Mouse (Mus musculus): ENCODE results near the gene Zbtb8b. TPM values are rescaled to one million over a fixed set of nuclear protein-coding genes. Genes with fewer than 3 reads are reported as not detected.
A peak's percentile ranks its signal among the peaks of the same experiment; 100 is the strongest.
"Not testable (repeated sequence)": the region's sequence is repeated elsewhere in the genome, so short reads cannot be mapped to it uniquely, and the experiment has no call there.

The Zbtb8b gene
- 1 to 10 TPM; 5.0 to 5.2 TPM for total RNA-seq (2021)
- long read RNA-seq, experiment 1, partial matches to known transcripts = 0 of 4 reads
- long read RNA-seq, experiment 1, other reads (novel, unspliced or antisense) = 1 of 4 reads
- long read RNA-seq, experiment 2, partial matches to known transcripts = 0 of 2 reads
- long read RNA-seq, experiment 2, other reads (novel, unspliced or antisense) = 0 of 2 reads

- no peak for TF ChIP-seq CTCF (IDR thresholded peaks at IDR 0.05)
- intact Hi-C loops (cut with DNase I) = no loop called here
- peak; percentile 81 to 85 for DNase-seq (ENCODE audit: extremely low spot score in 1 of 2, low spot score in 2 of 2)
- Histone ChIP-seq H3K4me3 (peak within 1 kb of the TSS; percentile 68), H3K27ac (no peak within 1 kb of the TSS)
These were observed at the start of gene Zbtb8b for GRCm38 (mm10) chr4:129440340-129441063. TSS of gene Zbtb8b (minus strand) at chr4:129440853.

DNA sequence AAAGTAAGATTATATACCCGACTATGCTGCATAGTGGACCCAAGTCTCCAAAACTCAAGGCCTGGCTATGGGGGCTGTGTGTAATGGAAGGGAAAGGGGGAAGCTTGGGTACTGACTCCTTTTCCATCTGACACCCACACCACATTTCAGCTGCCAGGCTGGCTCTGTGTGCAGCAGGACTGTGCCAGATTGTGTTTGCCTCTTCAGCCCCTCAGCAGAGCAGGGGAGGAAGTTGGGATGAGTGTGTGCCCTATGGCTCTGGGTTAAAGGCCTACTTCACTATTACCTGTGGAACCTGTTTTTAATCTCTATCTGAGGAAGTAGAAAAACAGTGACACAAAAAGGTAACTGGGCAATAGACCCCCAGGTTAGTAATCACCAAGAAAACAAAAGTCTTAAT, 40.4 kb upstream of the Zbtb8b start:
- H3K4me3 ChIP-seq = no peak overlapping the region
- H3K27ac ChIP-seq = no peak overlapping the region
- DNase-seq (ENCODE audit: extremely low spot score in 1 of 2, low spot score in 2 of 2) = no peak
- intact Hi-C loops (cut with DNase I) = no loop called here
- TF ChIP-seq CTCF (IDR thresholded peaks at IDR 0.05) = no peak

- Histone ChIP-seq H3K27ac (no peak overlapping the region), H3K4me3 (no peak overlapping the region)
- no peak for DNase-seq (ENCODE audit: extremely low spot score in 1 of 2, low spot score in 2 of 2)
- no peak for TF ChIP-seq CTCF (IDR thresholded peaks at IDR 0.05)
- intact Hi-C loops (cut with DNase I) = no loop called here
These were observed 39.2 kb upstream of the Zbtb8b start for GRCm38 (mm10) chr4:129479863-129480262.

DNA sequence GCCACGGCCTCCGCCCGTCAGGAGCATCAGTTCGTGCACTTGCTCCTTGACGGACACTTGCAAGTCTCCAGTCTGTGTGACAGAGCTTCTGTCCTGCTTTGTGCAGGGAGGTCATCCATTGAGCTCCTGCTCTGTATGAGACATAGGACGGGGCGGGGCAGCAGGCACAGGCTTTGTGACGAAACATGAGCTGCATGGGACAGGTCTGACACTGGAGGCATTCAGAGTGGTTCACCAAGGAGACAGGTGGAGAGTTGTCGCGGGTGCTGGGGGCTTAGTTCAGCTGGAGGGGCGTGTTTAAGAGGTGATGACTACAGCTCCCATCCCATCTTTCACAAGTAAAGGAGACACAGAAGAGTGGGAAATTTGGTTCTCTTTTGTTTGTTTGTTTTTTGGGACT, 35.4 kb upstream of the Zbtb8b start:
- intact Hi-C loops (cut with DNase I) = no loop called here
- no peak for TF ChIP-seq CTCF (IDR thresholded peaks at IDR 0.05)
- Histone ChIP-seq H3K27ac (no peak overlapping the region), H3K4me3 (no peak overlapping the region)
- DNase-seq (ENCODE audit: extremely low spot score in 1 of 2, low spot score in 2 of 2) = no peak

GRCm38 (mm10) chr4:129464286-129464815, 23.7 kb upstream of the Zbtb8b start:
- intact Hi-C loops (cut with DNase I) = loop anchor here (5.0 kb wide), 1 partner anchor 272 kb away; no protein-coding TSS in a partner anchor
- H3K27ac ChIP-seq = no peak overlapping the region
- DNase-seq (ENCODE audit: extremely low spot score in 1 of 2, low spot score in 2 of 2) = no peak
- no peak for TF ChIP-seq CTCF (IDR thresholded peaks at IDR 0.05)
- H3K4me3 ChIP-seq = no peak overlapping the region

DNA sequence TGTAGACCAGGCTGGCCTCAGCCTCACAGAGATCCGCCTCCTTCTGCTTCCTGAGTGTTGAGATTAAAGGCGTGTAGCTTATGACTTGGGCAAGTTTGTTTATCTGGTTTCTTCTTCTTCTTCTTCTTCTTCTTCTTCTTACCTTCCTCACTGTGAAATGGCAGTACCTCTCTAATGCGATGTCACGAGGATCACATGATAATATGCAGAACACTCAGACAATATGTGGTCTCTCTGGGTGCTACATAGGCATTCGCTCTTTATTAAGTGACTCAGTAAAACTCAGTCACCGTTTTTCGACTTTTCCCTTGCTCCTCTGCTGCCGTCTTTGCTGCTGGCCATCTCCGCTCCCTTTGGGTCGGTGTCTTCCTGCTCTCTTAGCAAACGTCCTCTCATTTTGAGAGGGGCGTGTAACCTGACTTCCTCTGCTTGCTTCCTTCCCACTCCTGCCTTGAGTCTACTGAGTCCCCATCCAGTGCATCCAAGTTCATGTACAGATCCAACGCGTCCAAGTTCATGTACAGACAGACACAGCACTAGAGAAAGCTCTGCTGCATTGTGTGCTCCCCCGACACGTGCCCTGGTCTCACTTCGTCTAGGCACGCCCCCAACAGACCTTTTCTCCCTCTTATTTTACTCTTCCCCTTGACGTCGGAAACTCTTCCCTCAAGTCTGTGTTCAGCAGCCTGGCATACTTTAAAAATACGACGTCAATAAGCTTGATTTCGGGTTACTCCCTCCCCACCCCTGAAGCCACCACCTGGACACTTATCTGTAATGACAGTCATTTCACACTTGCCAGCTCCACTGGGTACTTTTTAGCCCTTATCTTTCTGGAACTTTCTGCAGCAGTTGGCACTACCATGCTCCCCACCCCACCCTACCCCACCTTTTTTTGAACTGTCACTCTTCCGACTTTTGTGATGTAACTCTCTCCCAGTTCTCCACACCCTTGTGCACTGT, 22.7 kb upstream of the Zbtb8b start:
- intact Hi-C loops (cut with DNase I) = loop anchor here (5.0 kb wide), 1 partner anchor 271 kb away; no protein-coding TSS in a partner anchor
- TF ChIP-seq CTCF (IDR thresholded peaks at IDR 0.05) = no peak
- Histone ChIP-seq H3K27ac (no peak overlapping the region), H3K4me3 (no peak overlapping the region)
- DNase-seq (ENCODE audit: extremely low spot score in 1 of 2, low spot score in 2 of 2) = no peak

DNA sequence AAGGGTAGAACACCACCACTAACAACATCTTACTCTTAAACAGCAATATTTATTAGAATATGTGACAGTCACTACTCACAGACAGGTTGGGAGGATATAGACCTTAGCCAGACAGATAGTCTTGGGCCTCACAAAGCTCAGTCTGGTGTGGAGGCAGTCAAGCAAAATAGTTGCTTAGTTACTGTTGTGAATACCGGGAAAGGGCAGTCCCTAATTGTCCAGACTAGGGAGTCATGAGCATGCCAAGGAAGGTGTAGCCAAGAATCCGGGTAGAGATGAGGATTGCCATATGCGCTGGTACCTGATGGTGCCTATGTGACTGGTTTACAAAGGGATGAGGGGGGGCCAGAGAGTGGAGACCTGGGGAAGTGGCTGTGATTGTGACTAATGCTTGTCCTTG, 21.5 kb upstream of the Zbtb8b start:
- H3K27ac ChIP-seq = peak overlapping the region; percentile 86
- H3K4me3 ChIP-seq = peak overlapping the region; percentile 75
- TF ChIP-seq CTCF (IDR thresholded peaks at IDR 0.05) = no peak
- DNase-seq (ENCODE audit: extremely low spot score in 1 of 2, low spot score in 2 of 2) = no peak
- intact Hi-C loops (cut with DNase I) = loop anchor here (5.0 kb wide), 1 partner anchor 270 kb away; no protein-coding TSS in a partner anchor

DNA sequence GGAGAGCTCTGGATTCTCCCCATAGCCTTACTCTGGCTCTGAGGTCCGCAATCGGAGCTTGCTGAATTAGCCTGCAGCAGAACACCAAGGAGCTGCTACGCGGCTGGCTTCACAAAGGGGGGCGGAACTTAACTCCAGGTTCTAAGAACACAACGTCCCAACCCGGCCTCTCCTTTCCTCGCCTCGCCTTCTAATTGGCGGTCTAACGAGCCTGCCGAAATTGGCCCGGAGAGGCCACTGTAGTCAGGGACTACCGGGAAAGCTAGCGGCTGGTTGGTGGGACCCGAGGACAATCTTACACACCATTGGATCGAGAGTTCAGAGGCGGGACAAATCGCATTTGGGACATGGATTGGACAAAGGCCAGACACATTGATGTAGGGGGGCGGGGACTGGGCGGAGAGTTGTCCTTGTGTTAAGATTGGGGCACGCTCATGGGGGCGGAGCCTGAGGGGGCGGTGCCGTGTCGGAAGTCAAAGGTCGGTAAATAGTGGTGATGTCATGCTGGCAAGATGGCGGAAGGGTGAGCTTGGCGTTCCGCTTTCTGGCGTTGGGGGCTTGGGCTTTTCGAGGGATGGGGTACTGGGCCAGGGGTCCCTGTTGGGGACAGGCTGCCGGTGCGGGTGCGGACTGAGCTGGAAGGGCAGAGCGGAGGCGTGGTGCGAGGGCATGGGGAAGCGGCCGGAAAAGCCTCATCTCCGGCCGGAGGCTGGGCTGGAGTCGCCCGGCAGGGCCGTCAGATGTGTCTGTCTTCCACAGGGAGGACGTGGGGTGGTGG, 20.7 kb upstream of the Zbtb8b start, which contains the start of gene Bsdc1:
Bsdc1 (plus strand) TSS at position 399 of the 778 bp plus-strand sequence.
- no peak for TF ChIP-seq CTCF (IDR thresholded peaks at IDR 0.05)
- H3K27ac ChIP-seq = peak within 1 kb of the TSS; percentile 86
- intact Hi-C loops (cut with DNase I) = loop anchor here (1.0 to 5.0 kb wide), 2 partner anchors 126 to 269 kb away; partner anchors contain the start of genes Rbbp4 and Zbtb8os
- DNase-seq (ENCODE audit: extremely low spot score in 1 of 2, low spot score in 2 of 2) = peak; percentile 98 to 99
- H3K4me3 ChIP-seq = peak within 1 kb of the TSS; percentile 75

GRCm38 (mm10) chr4:129460827-129461182, 20.2 kb upstream of the Zbtb8b start:
- DNase-seq (ENCODE audit: extremely low spot score in 1 of 2, low spot score in 2 of 2) = no peak
- Histone ChIP-seq H3K27ac (peak overlapping the region; percentile 85), H3K4me3 (peak overlapping the region; percentile 43)
- no peak for TF ChIP-seq CTCF (IDR thresholded peaks at IDR 0.05)
- intact Hi-C loops (cut with DNase I) = loop anchor here (1.0 to 5.0 kb wide), 2 partner anchors 126 to 269 kb away; partner anchors contain the start of genes Rbbp4 and Zbtb8os

- intact Hi-C loops (cut with DNase I) = loop anchor here (5.0 to 10.0 kb wide), 4 partner anchors 182 to 325 kb away; partner anchors contain the start of gene Fndc5
- DNase-seq (ENCODE audit: extremely low spot score in 1 of 2, low spot score in 2 of 2) = no peak
- Histone ChIP-seq H3K4me3 (no peak overlapping the region), H3K27ac (no peak overlapping the region)
- no peak for TF ChIP-seq CTCF (IDR thresholded peaks at IDR 0.05)
These were observed 19.1 kb upstream of the Zbtb8b start for GRCm38 (mm10) chr4:129459726-129460125.

DNA sequence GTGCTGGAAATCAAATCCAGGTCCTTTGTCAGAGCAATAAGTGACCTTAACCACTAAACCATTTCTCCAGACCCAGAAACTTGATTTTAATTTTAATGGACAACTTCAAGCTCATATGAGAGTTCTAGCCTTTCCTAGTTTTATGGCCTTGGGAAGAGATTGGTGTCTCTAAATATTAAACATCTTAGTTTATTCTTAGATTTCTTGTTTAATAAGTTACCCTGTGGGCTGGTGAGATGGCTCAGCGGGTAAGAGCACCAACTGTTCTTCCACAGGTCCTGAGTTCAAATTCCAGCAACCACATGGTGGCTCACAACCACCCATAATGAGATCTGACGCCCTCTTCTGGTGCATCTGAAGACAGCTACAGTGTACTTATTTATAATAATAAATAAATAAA, 16.7 kb upstream of the Zbtb8b start:
- not testable (repeated sequence) for H3K27ac ChIP-seq; DNase-seq (ENCODE audit: extremely low spot score in 1 of 2, low spot score in 2 of 2); H3K4me3 ChIP-seq
- intact Hi-C loops (cut with DNase I) = loop anchor here (5.0 to 10.0 kb wide), 3 partner anchors 180 to 323 kb away; partner anchors contain the start of gene Fndc5
